Mouse (Mus musculus) embryonic facial prominence, embryonic 11.5 days (tissue): Measurements from ENCODE around the gene Numa1. TPM values are rescaled to one million over a fixed set of nuclear protein-coding genes. Genes with fewer than 3 reads are reported as not detected.

ENCODE experiments used
- ATAC-seq: fragments of 200-750 bp; cut with Nextera tagmentation; replicated peaks from 2 replicates; pipeline ENCODE4 v1.8.0; 2017; ENCODE audit warnings: low read depth; ENCODE audit not compliant: insufficient number of reproducible peaks, low FRiP score, low TSS enrichment
- DNase-seq: peaks from one replicate; pipeline ENCODE4 v3.0.0-alpha.2; 2015; ENCODE audit warnings: low spot score
- H3K27ac ChIP-seq: fragments of 300-500 bp; sonication (generic); replicated peaks from 2 replicates; pipeline ENCODE4 v1.5.1; 2014; ENCODE audit warnings: mild to moderate bottlenecking, low read depth, low read length, control low read depth
- H3K27me3 ChIP-seq: fragments of 300-500 bp; sonication (generic); 2 replicates; pipeline ENCODE4 v1.6.1; 2014; ENCODE audit warnings: mild to moderate bottlenecking, low read length, moderate library complexity, mixed read lengths; ENCODE audit not compliant: control insufficient read depth, insufficient read depth
- H3K36me3 ChIP-seq: fragments of 300-500 bp; sonication (generic); replicated peaks from 2 replicates; pipeline ENCODE4 v1.6.1; 2014; ENCODE audit warnings: low read depth, mild to moderate bottlenecking, low read length, moderate library complexity, mixed read lengths; ENCODE audit not compliant: control insufficient read depth, insufficient read depth
- H3K4me1 ChIP-seq: fragments of 300-500 bp; sonication (generic); 2 replicates; pipeline ENCODE4 v1.6.1; 2014; ENCODE audit warnings: low read length, mixed read lengths; ENCODE audit not compliant: control insufficient read depth, insufficient read depth
- H3K4me2 ChIP-seq: fragments of 300-500 bp; sonication (generic); 2 replicates; pipeline ENCODE4 v1.6.1; 2014; ENCODE audit warnings: low read depth, mild to moderate bottlenecking, control low read depth, low read length, moderate library complexity
- H3K4me3 ChIP-seq: fragments of 300-500 bp; sonication (generic); 2 replicates; pipeline ENCODE4 v1.5.1; 2014; ENCODE audit warnings: low read depth, low read length, control low read depth
- H3K9ac ChIP-seq: fragments of 300-500 bp; sonication (generic); replicated peaks from 2 replicates; pipeline ENCODE4 v1.6.1; 2014; ENCODE audit warnings: mild to moderate bottlenecking, control low read depth, low read length
- H3K9me3 ChIP-seq: fragments of 300-500 bp; sonication (generic); replicated peaks from 2 replicates; pipeline ENCODE4 v1.6.1; 2016; ENCODE audit warnings: mild to moderate bottlenecking, low read length, inconsistent platforms, mixed read lengths; ENCODE audit not compliant: control insufficient read depth
- WGBS: fragments of 180-500 bp; shearing (Covaris S2); extraction: QIAGEN DNeasy Blood & Tissue Kit; methylation state at CpG from one replicate; pipeline ENCODE4 v1.1.7; 2014; 5-methylcytosine and 5-hydroxymethylcytosine counted together
- polyA plus RNA-seq: library from polyadenylated mRNA; unstranded; fragments of >200 nt; fragmentation: Nextera tagmentation; extraction: Ambion mirVana; gene quantifications from 2 replicates; pipeline ENCODE4 v1.2.1, GENCODE M21; 2014

Gene Numa1
- 107 and 110 TPM in 2 replicates for polyA plus RNA-seq

- H3K4me3 ChIP-seq, result peak within 1 kb of the TSS; percentile 69
- no peaks in the 10 kb centered on the region for H3K27me3 ChIP-seq
- 0 out of 2 replicates have a peak within 1 kb of the TSS, but pooled peaks have one; percentile 16 for H3K27ac ChIP-seq
- no peaks in the 10 kb centered on the region; the same call in 1 of the 2 replicates for H3K36me3 ChIP-seq
- WGBS, result 0% methylated on average over 40 of the region's 40 CpGs
- peak; percentile 99 for ATAC-seq
- H3K9me3 ChIP-seq, result no peaks in the 10 kb centered on the region
- H3K4me1 ChIP-seq, result no peaks in the 10 kb centered on the region
- peak; percentile 98 for DNase-seq
- peak within 1 kb of the TSS; percentile 77 for H3K9ac ChIP-seq
- peak within 1 kb of the TSS; percentile 65 for H3K4me2 ChIP-seq
These were observed at the start of gene Numa1, which contains the start of gene Lrrc51 for GRCm38 (mm10) chr7:101933751-101934240. Numa1 (plus strand) TSS chr7:101934111. Lrrc51 (minus strand) TSS chr7:101933895.

GRCm38 (mm10) chr7:101884160-101884559, 49.8 kb upstream of the Numa1 start:
- WGBS, result 95% methylated on average over 4 of the region's 4 CpGs
- ATAC-seq, result no peak
- H3K27me3 ChIP-seq, result no peaks in the 10 kb centered on the region

GRCm38 (mm10) chr7:101886274-101886673, 47.6 kb upstream of the Numa1 start:
- Histone ChIP-seq H3K4me2 (no peak overlapping the region), H3K9ac (no peak overlapping the region), H3K4me3 (no peak overlapping the region), H3K36me3 (no peaks in the 10 kb centered on the region), H3K9me3 (no peaks in the 10 kb centered on the region), H3K4me1 (no peaks in the 10 kb centered on the region), H3K27ac (no peak overlapping the region), H3K27me3 (no peaks in the 10 kb centered on the region)
- ATAC-seq (no peak), DNase-seq (no peak)
- 82% methylated on average over 6 of the region's 6 CpGs for WGBS

More at GRCm38 (mm10) chr7:101884160-101884559, 49.8 kb upstream of the Numa1 start:
- Histone ChIP-seq H3K9me3 (no peaks in the 10 kb centered on the region), H3K4me3 (no peak overlapping the region), H3K9ac (no peak overlapping the region), H3K4me2 (no peak overlapping the region), H3K36me3 (no peaks in the 10 kb centered on the region), H3K4me1 (no peaks in the 10 kb centered on the region), H3K27ac (no peak overlapping the region)
- no peak for DNase-seq

GRCm38 (mm10) chr7:101888460-101888859, 45.5 kb upstream of the Numa1 start:
- ATAC-seq (no peak), DNase-seq (no peak)
- no peaks in the 10 kb centered on the region for H3K9me3 ChIP-seq
- no peak overlapping the region for H3K27ac ChIP-seq
- no peaks in the 10 kb centered on the region for H3K4me1 ChIP-seq
- no peaks in the 10 kb centered on the region for H3K36me3 ChIP-seq
- no peak overlapping the region for H3K4me3 ChIP-seq
- no peak overlapping the region for H3K9ac ChIP-seq
- 84% methylated on average over 4 of the region's 4 CpGs for WGBS
- H3K27me3 ChIP-seq, result no peaks in the 10 kb centered on the region
- H3K4me2 ChIP-seq, result no peak overlapping the region

GRCm38 (mm10) chr7:101895695-101896094, 38.2 kb upstream of the Numa1 start:
- ATAC-seq (no peak), DNase-seq (no peak)
- peak overlapping the region; percentile 41 for H3K4me3 ChIP-seq
- no peaks in the 10 kb centered on the region for H3K36me3 ChIP-seq
- H3K4me1 ChIP-seq, result no peaks in the 10 kb centered on the region
- peak overlapping the region; percentile 18 for H3K9ac ChIP-seq
- no peak overlapping the region for H3K27ac ChIP-seq
- H3K9me3 ChIP-seq, result no peaks in the 10 kb centered on the region
- no peaks in the 10 kb centered on the region for H3K27me3 ChIP-seq
- 41% methylated on average over 9 of the region's 9 CpGs for WGBS
- H3K4me2 ChIP-seq, result peak overlapping the region; percentile 10; the same call in 1 of the 2 replicates

- ATAC-seq (peak; percentile 97), DNase-seq (peak; percentile 99)
- no peaks in the 10 kb centered on the region for H3K36me3 ChIP-seq
- under 1% methylated on average over 57 of the region's 57 CpGs for WGBS
- H3K4me3 ChIP-seq, result peak overlapping the region; percentile 41
- peak overlapping the region; percentile 32 for H3K4me2 ChIP-seq
- no peaks in the 10 kb centered on the region for H3K4me1 ChIP-seq
- H3K27me3 ChIP-seq, result no peaks in the 10 kb centered on the region
- peak overlapping the region; percentile 60 for H3K9ac ChIP-seq
- H3K27ac ChIP-seq, result peak overlapping the region; percentile 66
- H3K9me3 ChIP-seq, result no peaks in the 10 kb centered on the region
These were observed 37.5 kb upstream of the Numa1 start for GRCm38 (mm10) chr7:101896104-101897066.

GRCm38 (mm10) chr7:101900331-101901097, 33.4 kb upstream of the Numa1 start:
- 87% methylated on average over 16 of the region's 16 CpGs for WGBS
- DNase-seq, result no peak

More at GRCm38 (mm10) chr7:101900331-101901097, 33.4 kb upstream of the Numa1 start:
- Histone ChIP-seq H3K9ac (no peak overlapping the region; the same call in 1 of the 2 replicates), H3K27ac (no peak overlapping the region), H3K36me3 (no peaks in the 10 kb centered on the region), H3K4me3 (no peak overlapping the region), H3K4me2 (no peak overlapping the region), H3K27me3 (no peaks in the 10 kb centered on the region), H3K4me1 (no peaks in the 10 kb centered on the region), H3K9me3 (no peaks in the 10 kb centered on the region)
- no peak for ATAC-seq
